Mouse (Mus musculus) hindbrain, embryonic 10.5 days (tissue): ENCODE results near the gene Gsdmc4. TPM values are rescaled to one million over a fixed set of nuclear protein-coding genes. Genes with fewer than 3 reads are reported as not detected.
"Not testable (repeated sequence)": the region's sequence is repeated elsewhere in the genome, so short reads cannot be mapped to it uniquely, and the experiment has no call there.

Source experiments
- DNase-seq: peaks from one replicate; pipeline ENCODE4 v3.0.0-alpha.2; 2017; ENCODE audit warnings: low spot score
- H3K27ac ChIP-seq: fragments of 300-500 bp; sonication (generic); 2 replicates; pipeline ENCODE4 v1.5.1; 2016; ENCODE audit warnings: mild to moderate bottlenecking, moderate library complexity
- H3K27me3 ChIP-seq: fragments of 300-500 bp; sonication (generic); 2 replicates; pipeline ENCODE4 v1.6.1; 2016; ENCODE audit warnings: mild to moderate bottlenecking; ENCODE audit not compliant: poor library complexity, insufficient read depth, severe bottlenecking
- H3K36me3 ChIP-seq: fragments of 300-500 bp; sonication (generic); 2 replicates; pipeline ENCODE4 v1.6.1; 2016; ENCODE audit warnings: mild to moderate bottlenecking, moderate library complexity
- H3K4me1 ChIP-seq: fragments of 300-500 bp; sonication (generic); replicated peaks from 2 replicates; pipeline ENCODE4 v1.6.1; 2016; ENCODE audit warnings: mild to moderate bottlenecking
- H3K4me3 ChIP-seq: fragments of 300-500 bp; sonication (generic); 2 replicates; pipeline ENCODE4 v1.5.1; 2016; ENCODE audit warnings: mild to moderate bottlenecking, moderate library complexity
- H3K9me3 ChIP-seq: fragments of 300-500 bp; sonication (generic); 2 replicates; pipeline ENCODE4 v1.6.1; 2016; ENCODE audit warnings: mild to moderate bottlenecking, moderate library complexity
- WGBS: fragments of 180-500 bp; shearing (Covaris S2); methylation state at CpG from one replicate; pipeline ENCODE4 v1.1.7; 2016; 5-methylcytosine and 5-hydroxymethylcytosine counted together
- polyA plus RNA-seq: library from polyadenylated mRNA; unstranded; fragments of >200 nt; fragmentation: Nextera tagmentation; extraction: Ambion mirVana; gene quantifications from 2 replicates; pipeline ENCODE4 v1.2.1, GENCODE M21; 2016

Gsdmc4 gene
- polyA plus RNA-seq, 1 experiment from 2014 or later: not detected

- H3K27ac ChIP-seq, H3K9me3 ChIP-seq, H3K4me3 ChIP-seq, H3K36me3 ChIP-seq, H3K4me1 ChIP-seq, H3K27me3 ChIP-seq: not testable (repeated sequence)
- DNase-seq: peak; percentile 21
- WGBS: 40% methylated on average over 9 of the region's 9 CpGs
Measured at GRCm38 (mm10) chr15:63895560-63896353, 16.3 kb downstream of the Gsdmc4 start.

- H3K36me3 ChIP-seq, H3K27me3 ChIP-seq, H3K9me3 ChIP-seq, H3K27ac ChIP-seq, H3K4me3 ChIP-seq, DNase-seq, H3K4me1 ChIP-seq: not testable (repeated sequence)
- 83% methylated on average over 5 of the region's 5 CpGs for WGBS
Measured at GRCm38 (mm10) chr15:63888440-63888839, 23.7 kb downstream of the Gsdmc4 start.

- H3K4me1 ChIP-seq, H3K4me3 ChIP-seq, H3K27ac ChIP-seq, H3K9me3 ChIP-seq, H3K36me3 ChIP-seq, H3K27me3 ChIP-seq, DNase-seq: not testable (repeated sequence)
- WGBS: no CpG with 5 or more reads among the region's 5 CpGs
Measured at GRCm38 (mm10) chr15:63887949-63888348, 24.1 kb downstream of the Gsdmc4 start.

DNA sequence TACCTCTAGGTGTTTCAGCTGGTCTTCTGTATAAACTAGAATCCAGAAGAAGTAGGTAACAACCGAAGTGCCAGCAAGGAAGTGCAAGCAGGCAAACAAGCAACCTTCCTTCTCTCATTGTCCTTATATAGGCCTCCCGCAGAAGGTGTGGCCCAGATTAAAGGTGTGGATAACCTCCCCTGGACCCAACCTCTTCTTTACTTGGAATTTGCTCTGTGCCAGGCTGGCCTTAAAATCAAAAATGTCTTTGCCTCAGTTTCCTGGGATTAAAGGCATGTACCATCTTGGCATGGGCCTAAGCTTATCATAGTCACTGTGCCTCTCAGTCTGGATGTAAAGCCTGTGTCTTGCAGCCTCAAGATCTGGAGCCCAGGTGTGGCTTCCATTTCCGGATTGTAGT is 33.6 kb downstream of the Gsdmc4 start, which contains the start of gene Gsdmc3:
Gene Gsdmc3 (minus strand): TSS at position 101 of the 400 bp plus-strand sequence.
- H3K27me3 ChIP-seq, H3K9me3 ChIP-seq, H3K4me1 ChIP-seq, H3K27ac ChIP-seq, H3K4me3 ChIP-seq, DNase-seq, H3K36me3 ChIP-seq: not testable (repeated sequence)
- 86% methylated on average over 1 of the region's 3 CpGs for WGBS

DNA sequence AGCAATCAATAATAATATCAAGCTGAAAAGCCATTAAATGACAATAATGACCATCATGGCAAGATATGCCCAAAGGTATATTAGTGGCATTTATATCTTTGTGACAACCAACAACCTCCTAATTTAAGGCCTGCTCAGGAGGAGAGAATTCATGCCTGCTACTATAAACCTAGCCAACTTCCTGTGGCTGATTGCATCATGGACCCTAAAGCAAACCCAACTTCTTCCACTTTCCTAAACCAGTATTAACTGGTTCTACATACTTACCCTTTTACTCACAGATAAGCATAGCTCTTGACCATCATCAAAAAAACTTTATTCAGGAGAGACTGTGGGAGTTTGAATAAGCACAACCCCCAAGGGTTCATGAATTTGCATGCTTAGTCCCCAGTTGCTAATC is 35.9 kb downstream of the Gsdmc4 start:
- not testable (repeated sequence) for DNase-seq, H3K4me1 ChIP-seq, H3K9me3 ChIP-seq, H3K36me3 ChIP-seq, H3K27ac ChIP-seq, H3K27me3 ChIP-seq, H3K4me3 ChIP-seq

DNA sequence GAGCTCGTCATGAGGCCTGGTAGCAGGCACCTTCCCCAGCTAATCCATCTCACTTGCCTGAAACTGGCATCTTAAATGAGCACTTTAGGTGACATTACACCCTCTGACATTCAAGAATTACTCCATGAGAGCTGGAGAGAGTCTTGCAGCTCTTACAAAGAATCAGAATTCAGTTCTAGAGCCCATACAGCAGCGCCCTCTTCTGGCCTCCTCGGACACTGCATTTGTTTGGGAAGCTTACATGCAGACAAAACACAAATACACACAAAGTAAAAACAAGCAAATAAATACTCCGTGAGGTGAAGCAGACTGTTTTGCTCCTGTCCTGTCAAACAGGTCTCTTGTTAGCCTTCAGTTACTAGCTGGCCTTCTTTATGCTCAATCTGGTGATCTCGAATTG is 50.1 kb downstream of the Gsdmc4 start:
- not testable (repeated sequence) for H3K27me3 ChIP-seq, H3K9me3 ChIP-seq, H3K27ac ChIP-seq, H3K4me1 ChIP-seq, H3K36me3 ChIP-seq, H3K4me3 ChIP-seq
- peak; percentile 27 for DNase-seq
- 47% methylated on average over 5 of the region's 5 CpGs for WGBS

Other genes starting within 250 kb of the Gsdmc4 start
- not detected in 2 replicates for gene Gsdmc2, start 67.1 kb downstream of the Gsdmc4 start, polyA plus RNA-seq
- gene Gsdmc3, start 33.7 kb downstream of the Gsdmc4 start, polyA plus RNA-seq: not detected in 2 replicates
- gene Fam49b, start 148.2 kb upstream of the Gsdmc4 start, polyA plus RNA-seq: 73.2 and 78.1 TPM in 2 replicates